Mouse (Mus musculus) hindbrain, embryonic 10.5 days (tissue): ENCODE data around the gene Zc3hav1l. TPM values are rescaled to one million over a fixed set of nuclear protein-coding genes. Genes with fewer than 3 reads are reported as not detected.
A peak's percentile ranks its signal among the peaks of the same experiment; 100 is the strongest.

Experiments used
- DNase-seq: peaks from one replicate; pipeline ENCODE4 v3.0.0-alpha.2; 2017; ENCODE audit warnings: low spot score
- H3K27ac ChIP-seq: fragments of 300-500 bp; sonication (generic); 2 replicates; pipeline ENCODE4 v1.5.1; 2016; ENCODE audit warnings: mild to moderate bottlenecking, moderate library complexity
- H3K27me3 ChIP-seq: fragments of 300-500 bp; sonication (generic); 2 replicates; pipeline ENCODE4 v1.6.1; 2016; ENCODE audit warnings: mild to moderate bottlenecking; ENCODE audit not compliant: poor library complexity, insufficient read depth, severe bottlenecking
- H3K36me3 ChIP-seq: fragments of 300-500 bp; sonication (generic); 2 replicates; pipeline ENCODE4 v1.6.1; 2016; ENCODE audit warnings: mild to moderate bottlenecking, moderate library complexity
- H3K4me1 ChIP-seq: fragments of 300-500 bp; sonication (generic); replicated peaks from 2 replicates; pipeline ENCODE4 v1.6.1; 2016; ENCODE audit warnings: mild to moderate bottlenecking
- H3K4me3 ChIP-seq: fragments of 300-500 bp; sonication (generic); 2 replicates; pipeline ENCODE4 v1.5.1; 2016; ENCODE audit warnings: mild to moderate bottlenecking, moderate library complexity
- H3K9me3 ChIP-seq: fragments of 300-500 bp; sonication (generic); 2 replicates; pipeline ENCODE4 v1.6.1; 2016; ENCODE audit warnings: mild to moderate bottlenecking, moderate library complexity
- WGBS: fragments of 180-500 bp; shearing (Covaris S2); methylation state at CpG from one replicate; pipeline ENCODE4 v1.1.7; 2016; 5-methylcytosine and 5-hydroxymethylcytosine counted together
- polyA plus RNA-seq: library from polyadenylated mRNA; unstranded; fragments of >200 nt; fragmentation: Nextera tagmentation; extraction: Ambion mirVana; gene quantifications from 2 replicates; pipeline ENCODE4 v1.2.1, GENCODE M21; 2016

The Zc3hav1l gene
- polyA plus RNA-seq, 1 experiment from 2014 or later: 13.0 TPM

- Histone ChIP-seq H3K9me3 (no peaks in the 10 kb centered on the region), H3K4me1 (peaks cover 14% of the 10 kb centered on the region)
- WGBS: 94% methylated on average over 8 of the region's 8 CpGs
These were observed 41.6 kb downstream of the Zc3hav1l start for GRCm38 (mm10) chr6:38257506-38257905.

GRCm38 (mm10) chr6:38256793-38257192 lies 42.3 kb downstream of the Zc3hav1l start:
- Histone ChIP-seq H3K9me3 (no peaks in the 10 kb centered on the region), H3K27me3 (peaks cover 6% of the 10 kb centered on the region; the same call in 1 of the 2 replicates), H3K36me3 (no peaks in the 10 kb centered on the region), H3K27ac (no peak overlapping the region), H3K4me3 (no peak overlapping the region), H3K4me1 (peaks cover 21% of the 10 kb centered on the region)
- 93% methylated on average over 4 of the region's 4 CpGs for WGBS
- DNase-seq: no peak

More at GRCm38 (mm10) chr6:38257506-38257905, 41.6 kb downstream of the Zc3hav1l start:
- H3K4me3 ChIP-seq: no peak overlapping the region
- no peak for DNase-seq
- H3K27me3 ChIP-seq: peaks cover 6% of the 10 kb centered on the region; the same call in 1 of the 2 replicates
- no peaks in the 10 kb centered on the region for H3K36me3 ChIP-seq
- H3K27ac ChIP-seq: no peak overlapping the region

GRCm38 (mm10) chr6:38255794-38256193 lies 43.3 kb downstream of the Zc3hav1l start:
- Histone ChIP-seq H3K9me3 (no peaks in the 10 kb centered on the region), H3K27ac (no peak overlapping the region), H3K4me1 (peaks cover 28% of the 10 kb centered on the region), H3K4me3 (no peak overlapping the region), H3K36me3 (no peaks in the 10 kb centered on the region), H3K27me3 (peaks cover 6% of the 10 kb centered on the region; the same call in 1 of the 2 replicates)
- 67% methylated on average over 2 of the region's 2 CpGs for WGBS
- no peak for DNase-seq

- under 1% methylated on average over 115 of the region's 118 CpGs for WGBS
- H3K36me3 ChIP-seq: no peaks in the 10 kb centered on the region
- H3K27ac ChIP-seq: peak within 1 kb of the TSS; percentile 98
- H3K4me1 ChIP-seq: peaks cover 36% of the 10 kb centered on the region
- H3K27me3 ChIP-seq: peaks cover 6% of the 10 kb centered on the region; the same call in 1 of the 2 replicates
- H3K9me3 ChIP-seq: no peaks in the 10 kb centered on the region
- H3K4me3 ChIP-seq: peak within 1 kb of the TSS; percentile 75
- peak; percentile 71 for DNase-seq
These were observed 45.1 kb downstream of the Zc3hav1l start, which contains the start of gene D630045J12Rik for GRCm38 (mm10) chr6:38253736-38254641. Gene D630045J12Rik, minus strand, starts transcription at chr6:38254009.

GRCm38 (mm10) chr6:38252766-38253735 lies 46.0 kb downstream of the Zc3hav1l start:
- peak overlapping the region; percentile 75 for H3K4me3 ChIP-seq
- H3K4me1 ChIP-seq: peaks cover 42% of the 10 kb centered on the region
- 11% methylated on average over 19 of the region's 19 CpGs for WGBS
- DNase-seq: peak; percentile 56
- peak overlapping the region; percentile 98 for H3K27ac ChIP-seq
- H3K9me3 ChIP-seq: no peaks in the 10 kb centered on the region
- H3K36me3 ChIP-seq: no peaks in the 10 kb centered on the region
- peaks cover 6% of the 10 kb centered on the region; the same call in 1 of the 2 replicates for H3K27me3 ChIP-seq

GRCm38 (mm10) chr6:38252139-38252538 lies 46.9 kb downstream of the Zc3hav1l start:
- no peak for DNase-seq
- Histone ChIP-seq H3K27me3 (peaks cover 6% of the 10 kb centered on the region; the same call in 1 of the 2 replicates), H3K9me3 (no peaks in the 10 kb centered on the region), H3K36me3 (no peaks in the 10 kb centered on the region), H3K27ac (peak overlapping the region; percentile 98), H3K4me3 (peak overlapping the region; percentile 75), H3K4me1 (peaks cover 45% of the 10 kb centered on the region)
- 72% methylated on average over 10 of the region's 10 CpGs for WGBS

GRCm38 (mm10) chr6:38251464-38251863 lies 47.6 kb downstream of the Zc3hav1l start:
- no peaks in the 10 kb centered on the region for H3K9me3 ChIP-seq
- H3K27me3 ChIP-seq: peaks cover 6% of the 10 kb centered on the region; the same call in 1 of the 2 replicates
- H3K4me3 ChIP-seq: 0 out of 2 replicates have a peak overlapping the region, but pooled peaks have one; percentile 75
- peaks cover 45% of the 10 kb centered on the region for H3K4me1 ChIP-seq
- DNase-seq: no peak
- 51% methylated on average over 4 of the region's 4 CpGs for WGBS
- no peaks in the 10 kb centered on the region for H3K36me3 ChIP-seq
- H3K27ac ChIP-seq: 0 out of 2 replicates have a peak overlapping the region, but pooled peaks have one; percentile 5

- peaks cover 37% of the 10 kb centered on the region for H3K4me1 ChIP-seq
- H3K4me3 ChIP-seq: no peak overlapping the region
- H3K27me3 ChIP-seq: no peaks in the 10 kb centered on the region
- H3K36me3 ChIP-seq: no peaks in the 10 kb centered on the region
- no peak overlapping the region for H3K27ac ChIP-seq
- no peak for DNase-seq
- no peaks in the 10 kb centered on the region for H3K9me3 ChIP-seq
- WGBS: 92% methylated on average over 4 of the region's 4 CpGs
These were observed 51.7 kb downstream of the Zc3hav1l start for GRCm38 (mm10) chr6:38247362-38247761.

GRCm38 (mm10) chr6:38244806-38245205 lies 54.3 kb downstream of the Zc3hav1l start:
- WGBS: 85% methylated on average over 3 of the region's 3 CpGs
- Histone ChIP-seq H3K27ac (no peak overlapping the region), H3K4me1 (peaks cover 20% of the 10 kb centered on the region), H3K9me3 (no peaks in the 10 kb centered on the region), H3K4me3 (no peak overlapping the region), H3K36me3 (0 out of 2 replicates have a peak, but pooled peaks cover 3% of the 10 kb centered on the region), H3K27me3 (no peaks in the 10 kb centered on the region)
- DNase-seq: no peak

- no peak overlapping the region for H3K27ac ChIP-seq
- H3K9me3 ChIP-seq: no peaks in the 10 kb centered on the region
- DNase-seq: no peak
- 0 out of 2 replicates have a peak, but pooled peaks cover 3% of the 10 kb centered on the region for H3K36me3 ChIP-seq
- peaks cover 17% of the 10 kb centered on the region for H3K4me1 ChIP-seq
- H3K27me3 ChIP-seq: no peaks in the 10 kb centered on the region
- H3K4me3 ChIP-seq: no peak overlapping the region
- WGBS: 83% methylated on average over 3 of the region's 3 CpGs
These were observed 54.9 kb downstream of the Zc3hav1l start for GRCm38 (mm10) chr6:38244167-38244566.

- H3K27ac ChIP-seq: no peak overlapping the region
- H3K4me1 ChIP-seq: peaks cover 8% of the 10 kb centered on the region
These were observed 56.2 kb downstream of the Zc3hav1l start for GRCm38 (mm10) chr6:38242833-38243232.

GRCm38 (mm10) chr6:38242295-38242830 lies 56.7 kb downstream of the Zc3hav1l start:
- no peaks in the 10 kb centered on the region for H3K9me3 ChIP-seq
- H3K4me3 ChIP-seq: no peak overlapping the region
- H3K4me1 ChIP-seq: peaks cover 7% of the 10 kb centered on the region; the same call in 1 of the 2 replicates
- H3K27me3 ChIP-seq: no peaks in the 10 kb centered on the region
- WGBS: 91% methylated on average over 8 of the region's 8 CpGs
- no peak for DNase-seq
- no peak overlapping the region for H3K27ac ChIP-seq
- H3K36me3 ChIP-seq: peaks cover 12% of the 10 kb centered on the region; the same call in 1 of the 2 replicates

More at GRCm38 (mm10) chr6:38242833-38243232, 56.2 kb downstream of the Zc3hav1l start:
- Histone ChIP-seq H3K4me3 (no peak overlapping the region), H3K9me3 (no peaks in the 10 kb centered on the region), H3K36me3 (peaks cover 10% of the 10 kb centered on the region; the same call in 1 of the 2 replicates), H3K27me3 (no peaks in the 10 kb centered on the region)
- WGBS: 92% methylated on average over 5 of the region's 5 CpGs
- DNase-seq: no peak
